Mouse (Mus musculus) liver, embryonic 14.5 days (tissue): ENCODE data around the gene Supt4a. TPM values are rescaled to one million over a fixed set of nuclear protein-coding genes. Genes with fewer than 3 reads are reported as not detected.
A peak's percentile ranks its signal among the peaks of the same experiment; 100 is the strongest.

Experiments
- ATAC-seq: fragments of 200-750 bp; cut with Nextera tagmentation; 2 replicates; pipeline ENCODE4 v1.8.0; 2017; ENCODE audit warnings: moderate number of reproducible peaks, mild to moderate bottlenecking, moderate library complexity; ENCODE audit not compliant: insufficient read depth
- DNase-seq, 3 experiments: peaks; one replicate each; pipeline ENCODE4 v3.0.0-alpha.2; 2012 to 2013; ENCODE audit warnings: low read depth in 3 of 3, low spot score in 3 of 3
- H3K27ac ChIP-seq: fragments of 300-500 bp; sonication (generic); 2 replicates; pipeline ENCODE4 v1.5.1; 2014; ENCODE audit warnings: moderate library complexity, mild to moderate bottlenecking, control low read depth, inconsistent platforms
- H3K27me3 ChIP-seq: fragments of 300-500 bp; sonication (generic); 2 replicates; pipeline ENCODE4 v1.6.1; 2014; ENCODE audit warnings: mild to moderate bottlenecking, low read length, moderate library complexity; ENCODE audit not compliant: control insufficient read depth, insufficient read depth
- H3K36me3 ChIP-seq: fragments of 300-500 bp; sonication (generic); replicated peaks from 2 replicates; pipeline ENCODE4 v1.6.1; 2014; ENCODE audit warnings: low read depth; ENCODE audit not compliant: control insufficient read depth, insufficient read depth
- H3K4me1 ChIP-seq, 2 experiments: fragments of 200-500 bp in 1 of 2; fragments of 300-500 bp in 1 of 2; sonication (generic) in 1 of 2; replicated peaks; 2 replicates each; pipeline ENCODE4 v1.6.1; 2012 to 2014; ENCODE audit warnings: antibody characterized with exemption in 1 of 2, inconsistent platforms in 1 of 2, low read length in 1 of 2; ENCODE audit not compliant: control insufficient read depth in 2 of 2, insufficient read depth in 2 of 2
- H3K4me2 ChIP-seq: fragments of 300-500 bp; sonication (generic); 2 replicates; pipeline ENCODE4 v1.6.1; 2014; ENCODE audit warnings: low read depth, mild to moderate bottlenecking, control low read depth, moderate library complexity
- H3K4me3 ChIP-seq, 2 experiments: fragments of 200-500 bp in 1 of 2; fragments of 300-500 bp in 1 of 2; sonication (generic) in 1 of 2; 2 replicates each; pipeline ENCODE4 v1.5.1; 2012 to 2014; ENCODE audit warnings: low read depth in 2 of 2, low read length in 2 of 2, mild to moderate bottlenecking in 2 of 2, control low read depth in 1 of 2, inconsistent platforms in 1 of 2, moderate library complexity in 1 of 2; ENCODE audit not compliant: insufficient read depth in 1 of 2
- H3K9ac ChIP-seq: fragments of 300-500 bp; sonication (generic); replicated peaks from 2 replicates; pipeline ENCODE4 v1.6.1; 2014; ENCODE audit warnings: mild to moderate bottlenecking, control low read depth, moderate library complexity
- H3K9me3 ChIP-seq: fragments of 300-500 bp; sonication (generic); 2 replicates; pipeline ENCODE4 v1.6.1; 2016; ENCODE audit warnings: low read length, mixed read lengths; ENCODE audit not compliant: control insufficient read depth
- CTCF ChIP-seq: IDR thresholded peaks from 2 replicates; pipeline ENCODE4 v1.5.1; 2016; ENCODE audit warnings: antibody characterized with exemption, low read depth, control low read depth
- EP300 ChIP-seq: IDR thresholded peaks from 2 replicates; pipeline ENCODE4 v1.6.1; 2016; ENCODE audit warnings: antibody characterized with exemption, low read depth
- WGBS: fragments of 180-500 bp; shearing (Covaris S2); extraction: QIAGEN DNeasy Blood & Tissue Kit; methylation state at CpG from one replicate; pipeline ENCODE4 v1.1.7; 2014; ENCODE audit not compliant: insufficient replicate concordance; 5-methylcytosine and 5-hydroxymethylcytosine counted together
- polyA plus RNA-seq, 2 experiments: library from polyadenylated mRNA; depleted of rRNA in 1 of 2; stranded (reverse) in 1 of 2; unstranded in 1 of 2; fragments of >200 nt; fragmentation: Nextera tagmentation in 1 of 2; extraction: Ambion mirVana in 1 of 2; gene quantifications; 2 replicates each; pipeline versions ENCODE4 v1.2.1 to v1.2.3; 2012 to 2014

The Supt4a gene
- polyA plus RNA-seq, 2 experiments = 111 to 211 TPM

GRCm38 (mm10) chr11:87760301-87761081 lies 23.1 kb downstream of the Supt4a start, which contains the start of gene Tspoap1:
Tspoap1 (plus strand) TSS chr11:87760541.
- H3K4me3 ChIP-seq = no peak within 1 kb of the TSS
- H3K4me1 ChIP-seq = peaks cover 0 to 5% of the 10 kb centered on the region in 2 experiments; a peak in 1 of 4 replicates
- no peaks in the 10 kb centered on the region for H3K9me3 ChIP-seq
- peak within 1 kb of the TSS; percentile 5; the same call in 1 of the 2 replicates for H3K4me2 ChIP-seq
- peak within 1 kb of the TSS; percentile 37 for H3K27ac ChIP-seq
- TF ChIP-seq CTCF (no peak), EP300 (no peak)
- peaks cover 41% of the 10 kb centered on the region for H3K27me3 ChIP-seq
- DNase-seq = no peak
- H3K9ac ChIP-seq = no peak within 1 kb of the TSS
- 10% methylated on average over 23 of the region's 23 CpGs for WGBS
- ATAC-seq = no peak
- H3K36me3 ChIP-seq = peaks cover 22% of the 10 kb centered on the region

GRCm38 (mm10) chr11:87761181-87761721 lies 23.9 kb downstream of the Supt4a start:
- peaks cover 0 to 5% of the 10 kb centered on the region in 2 experiments; a peak in 1 of 4 replicates for H3K4me1 ChIP-seq
- DNase-seq = no peak
- no peak overlapping the region for H3K4me3 ChIP-seq
- H3K9ac ChIP-seq = no peak overlapping the region
- no peak overlapping the region for H3K27ac ChIP-seq
- no peak for ATAC-seq
- no peak overlapping the region for H3K4me2 ChIP-seq
- H3K27me3 ChIP-seq = peaks cover 48% of the 10 kb centered on the region
- WGBS = 56% methylated on average over 11 of the region's 11 CpGs
- H3K9me3 ChIP-seq = no peaks in the 10 kb centered on the region
- peaks cover 21% of the 10 kb centered on the region for H3K36me3 ChIP-seq
- TF ChIP-seq EP300 = no peak
- TF ChIP-seq CTCF = no peak

GRCm38 (mm10) chr11:87761806-87762701 lies 24.7 kb downstream of the Supt4a start:
- H3K9ac ChIP-seq = no peak overlapping the region
- no peak overlapping the region for H3K4me2 ChIP-seq
- peaks cover 13% of the 10 kb centered on the region for H3K36me3 ChIP-seq
- TF ChIP-seq CTCF = no peak
- no peak for TF ChIP-seq EP300
- ATAC-seq (no peak), DNase-seq (no peak)
- 59% methylated on average over 14 of the region's 14 CpGs for WGBS
- no peak overlapping the region for H3K27ac ChIP-seq
- H3K4me3 ChIP-seq = no peak overlapping the region
- no peaks in the 10 kb centered on the region for H3K9me3 ChIP-seq
- H3K4me1 ChIP-seq = peaks cover 0 to 5% of the 10 kb centered on the region in 2 experiments; a peak in 1 of 4 replicates
- H3K27me3 ChIP-seq = peaks cover 49% of the 10 kb centered on the region

- TF ChIP-seq EP300 (no peak), CTCF (no peak)
- DNase-seq = no peak
- Histone ChIP-seq H3K4me3 (no peak overlapping the region), H3K27me3 (peaks cover 49% of the 10 kb centered on the region), H3K9me3 (no peaks in the 10 kb centered on the region), H3K27ac (no peak overlapping the region), H3K4me1 (peaks cover 0 to 5% of the 10 kb centered on the region in 2 experiments; a peak in 1 of 4 replicates), H3K9ac (no peak overlapping the region), H3K36me3 (peaks cover 5% of the 10 kb centered on the region), H3K4me2 (no peak overlapping the region)
- ATAC-seq = no peak
- WGBS = 65% methylated on average over 12 of the region's 12 CpGs
Measured at GRCm38 (mm10) chr11:87762702-87763385, 25.5 kb downstream of the Supt4a start.
